In the genomic region with DNA sequence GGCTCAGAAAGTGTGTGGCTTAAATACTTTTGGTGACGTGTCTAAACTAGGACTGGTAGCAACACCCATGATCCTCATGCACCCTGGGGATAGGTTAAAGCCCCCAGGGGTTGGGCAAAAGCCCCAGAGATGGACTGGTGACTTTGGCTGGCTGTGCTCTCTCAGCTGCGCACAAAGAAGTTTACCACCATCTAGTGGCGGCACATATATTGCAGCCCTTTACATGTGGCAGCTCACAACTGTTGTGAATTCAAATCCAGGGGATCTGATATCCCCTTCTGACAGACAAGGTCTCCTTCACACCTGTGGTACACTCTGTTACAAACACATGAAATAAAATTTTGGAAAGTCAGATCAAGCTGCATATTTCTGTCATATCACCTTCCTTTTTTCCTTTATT, we compare ENCODE assay signal across 15 mouse cellular contexts. TPM values are rescaled to one million over a fixed set of nuclear protein-coding genes. Genes with fewer than 3 reads are reported as not detected.
"Had no signal": no experiment of that assay in that cellular context is flagged by ENCODE, and none has a peak within 500 bp of the region (broad histone marks: within the 10 kb centered on the region; RNA-seq: fewer than 3 reads in every experiment).

No protein-coding gene starts in this region.

RNA-seq across cellular contexts. Expression of a gene that starts 19.2 kb away (rescaled TPM):
- total RNA-seq: midbrain, postnatal 0 days; monocyte, adult 5-6 weeks had no signal
- polyA plus RNA-seq: liver, embryonic 14.5 days; liver, embryonic 16.5 days; lung, embryonic 14.5 days; lung, embryonic 16.5 days; midbrain, embryonic 11.5 days; midbrain, embryonic 13.5 days; midbrain, embryonic 15.5 days; midbrain, postnatal 0 days; neural tube, embryonic 12.5 days; neural tube, embryonic 14.5 days; small intestine, adult 2 months; stomach, embryonic 14.5 days; stomach, embryonic 16.5 days; thymus, postnatal 0 days had no signal

RNA-seq across cellular contexts. Expression of a gene that starts 37.2 kb away (rescaled TPM):
- total RNA-seq: midbrain, postnatal 0 days; monocyte, adult 5-6 weeks had no signal
- polyA plus RNA-seq: liver, embryonic 14.5 days; liver, embryonic 16.5 days; lung, embryonic 14.5 days; lung, embryonic 16.5 days; midbrain, embryonic 11.5 days; midbrain, embryonic 13.5 days; midbrain, embryonic 15.5 days; midbrain, postnatal 0 days; neural tube, embryonic 12.5 days; neural tube, embryonic 14.5 days; small intestine, adult 2 months; stomach, embryonic 14.5 days; stomach, embryonic 16.5 days; thymus, postnatal 0 days had no signal
